Mouse (Mus musculus) forebrain, postnatal 0 days (tissue): Measurements from ENCODE around the gene Tmtc3. TPM values are rescaled to one million over a fixed set of nuclear protein-coding genes. Genes with fewer than 3 reads are reported as not detected.

ENCODE experiments used
- ATAC-seq: fragments of 200-750 bp; cut with Nextera tagmentation; 2 replicates; pipeline ENCODE4 v1.8.0; 2017; ENCODE audit warnings: mild to moderate bottlenecking, moderate library complexity
- DNase-seq: peaks from one replicate; pipeline ENCODE4 v3.0.0-alpha.2; 2015
- H3K27ac ChIP-seq: fragments of 300-500 bp; sonication (generic); 2 replicates; pipeline ENCODE4 v1.5.1; 2014; ENCODE audit warnings: low read depth, mild to moderate bottlenecking, antibody characterized with exemption, low read length, moderate library complexity, mixed read lengths
- H3K27me3 ChIP-seq: fragments of 300-500 bp; sonication (generic); 2 replicates; pipeline ENCODE4 v1.6.1; 2014; ENCODE audit warnings: mild to moderate bottlenecking, low read length, mixed read lengths; ENCODE audit not compliant: insufficient read depth
- H3K36me3 ChIP-seq: fragments of 300-500 bp; sonication (generic); 2 replicates; pipeline ENCODE4 v1.6.1; 2014; ENCODE audit warnings: mild to moderate bottlenecking, moderate library complexity; ENCODE audit not compliant: insufficient read depth
- H3K4me1 ChIP-seq: fragments of 300-500 bp; sonication (generic); 2 replicates; pipeline ENCODE4 v1.6.1; 2014; ENCODE audit warnings: antibody characterized with exemption; ENCODE audit not compliant: insufficient read depth
- H3K4me2 ChIP-seq: fragments of 300-500 bp; sonication (generic); 2 replicates; pipeline ENCODE4 v1.6.1; 2014; ENCODE audit warnings: low read depth, mild to moderate bottlenecking, moderate library complexity
- H3K4me3 ChIP-seq: fragments of 300-500 bp; sonication (generic); 2 replicates; pipeline ENCODE4 v1.5.1; 2014; ENCODE audit warnings: low read depth, low read length, mixed read lengths
- H3K9ac ChIP-seq: fragments of 300-500 bp; sonication (generic); 2 replicates; pipeline ENCODE4 v1.6.1; 2014; ENCODE audit warnings: mild to moderate bottlenecking
- H3K9me3 ChIP-seq: fragments of 300-500 bp; sonication (generic); 2 replicates; pipeline ENCODE4 v1.6.1; 2016; ENCODE audit warnings: low read length
- CTCF ChIP-seq: sonication (generic); IDR thresholded peaks from 2 replicates; pipeline ENCODE4 v1.5.1; 2016; ENCODE audit warnings: antibody characterized with exemption, control low read depth, low read depth
- WGBS: fragments of 180-500 bp; shearing (Covaris S2); extraction: QIAGEN DNeasy Blood & Tissue Kit; methylation state at CpG from one replicate; pipeline ENCODE4 v1.1.7; 2014; 5-methylcytosine and 5-hydroxymethylcytosine counted together
- polyA plus RNA-seq: library from polyadenylated mRNA; unstranded; fragments of >200 nt; fragmentation: Nextera tagmentation; extraction: Ambion mirVana; gene quantifications from 2 replicates; pipeline ENCODE4 v1.2.1, GENCODE M21; 2015
- total RNA-seq: library from RNA; depleted of rRNA; stranded (reverse); fragments of >200 nt; gene quantifications from 2 replicates; pipeline ENCODE4 v1.2.3, GENCODE M21; 2014; rRNA removed

Gene Tmtc3
- total RNA-seq: 11.1 and 14.2 TPM in 2 replicates
- 2.8 and 4.8 TPM in 2 replicates for polyA plus RNA-seq

- H3K4me1 ChIP-seq: no peaks in the 10 kb centered on the region
- H3K27me3 ChIP-seq: no peaks in the 10 kb centered on the region
- DNase-seq: peak; percentile 98
- H3K4me2 ChIP-seq: peak within 1 kb of the TSS; percentile 75
- no peaks in the 10 kb centered on the region for H3K9me3 ChIP-seq
- H3K27ac ChIP-seq: peak within 1 kb of the TSS; percentile 17; the same call in 1 of the 2 replicates
- no peaks in the 10 kb centered on the region for H3K36me3 ChIP-seq
- H3K9ac ChIP-seq: peak within 1 kb of the TSS; percentile 62
- WGBS: under 1% methylated on average over 63 of the region's 63 CpGs
- no peak for TF ChIP-seq CTCF
- peak; percentile 99 for ATAC-seq
- H3K4me3 ChIP-seq: peak within 1 kb of the TSS; percentile 70
Observed at GRCm38 (mm10) chr10:100487097-100487978, at the start of gene Tmtc3, which contains the start of gene Cep290. TSS of gene Tmtc3 (minus strand) at chr10:100487350. TSS of gene Cep290 (plus strand) at chr10:100487558.

- WGBS: 92% methylated on average over 9 of the region's 9 CpGs
- H3K27ac ChIP-seq: no peak overlapping the region
- 0 out of 2 replicates have a peak, but pooled peaks cover 4% of the 10 kb centered on the region for H3K36me3 ChIP-seq
- no peaks in the 10 kb centered on the region for H3K9me3 ChIP-seq
- H3K27me3 ChIP-seq: no peaks in the 10 kb centered on the region
- no peak for TF ChIP-seq CTCF
- ATAC-seq (no peak), DNase-seq (no peak)
- no peak overlapping the region for H3K4me2 ChIP-seq
- no peak overlapping the region for H3K9ac ChIP-seq
- H3K4me3 ChIP-seq: no peak overlapping the region
- no peaks in the 10 kb centered on the region for H3K4me1 ChIP-seq
Observed at GRCm38 (mm10) chr10:100524499-100525390, 37.6 kb upstream of the Tmtc3 start.

- Histone ChIP-seq H3K4me3 (no peak overlapping the region), H3K9ac (no peak overlapping the region), H3K36me3 (0 out of 2 replicates have a peak, but pooled peaks cover 8% of the 10 kb centered on the region), H3K4me2 (no peak overlapping the region), H3K4me1 (no peaks in the 10 kb centered on the region), H3K27ac (no peak overlapping the region), H3K9me3 (no peaks in the 10 kb centered on the region), H3K27me3 (no peaks in the 10 kb centered on the region)
- DNase-seq: no peak
- no peak for TF ChIP-seq CTCF
- no peak for ATAC-seq
- 56% methylated on average over 9 of the region's 9 CpGs for WGBS
Observed at GRCm38 (mm10) chr10:100522330-100522729, 35.2 kb upstream of the Tmtc3 start.

GRCm38 (mm10) chr10:100521617-100522016 lies 34.5 kb upstream of the Tmtc3 start:
- no peaks in the 10 kb centered on the region for H3K4me1 ChIP-seq
- 81% methylated on average over 4 of the region's 4 CpGs for WGBS

GRCm38 (mm10) chr10:100508170-100508569 lies 21.0 kb upstream of the Tmtc3 start:
- Histone ChIP-seq H3K9ac (no peak overlapping the region), H3K27ac (no peak overlapping the region), H3K27me3 (no peaks in the 10 kb centered on the region), H3K4me3 (no peak overlapping the region), H3K4me2 (no peak overlapping the region), H3K36me3 (peaks cover 12% of the 10 kb centered on the region), H3K9me3 (no peaks in the 10 kb centered on the region), H3K4me1 (no peaks in the 10 kb centered on the region)
- no peak for TF ChIP-seq CTCF
- DNase-seq (no peak), ATAC-seq (no peak)
- WGBS: 78% methylated on average over 1 of the region's 1 CpGs

More at GRCm38 (mm10) chr10:100521617-100522016, 34.5 kb upstream of the Tmtc3 start:
- no peak overlapping the region for H3K4me3 ChIP-seq
- no peaks in the 10 kb centered on the region for H3K27me3 ChIP-seq
- H3K36me3 ChIP-seq: 0 out of 2 replicates have a peak, but pooled peaks cover 8% of the 10 kb centered on the region
- no peak overlapping the region for H3K9ac ChIP-seq
- H3K27ac ChIP-seq: no peak overlapping the region
- TF ChIP-seq CTCF: no peak
- H3K9me3 ChIP-seq: no peaks in the 10 kb centered on the region
- ATAC-seq (no peak), DNase-seq (no peak)
- H3K4me2 ChIP-seq: no peak overlapping the region

GRCm38 (mm10) chr10:100498309-100498708 lies 11.2 kb upstream of the Tmtc3 start:
- Histone ChIP-seq H3K4me2 (no peak overlapping the region), H3K4me1 (no peaks in the 10 kb centered on the region), H3K9me3 (no peaks in the 10 kb centered on the region), H3K9ac (no peak overlapping the region), H3K36me3 (peaks cover 20% of the 10 kb centered on the region; the same call in 1 of the 2 replicates), H3K4me3 (no peak overlapping the region), H3K27ac (no peak overlapping the region), H3K27me3 (no peaks in the 10 kb centered on the region)
- no peak for TF ChIP-seq CTCF
- 87% methylated on average over 3 of the region's 3 CpGs for WGBS
- no peak for ATAC-seq
- DNase-seq: no peak
